Mouse (Mus musculus) erythroid progenitor cell, adult 5-6 weeks (primary cell): ENCODE results near the gene Vmn1r107. TPM values are rescaled to one million over a fixed set of nuclear protein-coding genes. Genes with fewer than 3 reads are reported as not detected.
"Not testable (repeated sequence)": the region's sequence is repeated elsewhere in the genome, so short reads cannot be mapped to it uniquely, and the experiment has no call there.

Experiments used
- ATAC-seq: replicated peaks from 2 replicates; pipeline ENCODE4 v1.8.0; 2016; ENCODE audit warnings: moderate number of reproducible peaks, mild to moderate bottlenecking, moderate TSS enrichment, inconsistent platforms; ENCODE audit not compliant: poor library complexity, low FRiP score, severe bottlenecking
- total RNA-seq, 2 experiments: library from RNA; stranded (forward) in 1 of 2; stranded (reverse) in 1 of 2; fragments of 150-400 nt in 1 of 2; fragments of 186-747, 209-891 nt in 1 of 2; gene quantifications; 2 replicates each; pipeline versions ENCODE4 v1.2.3 to v1.2.4; 2015 to 2017; ENCODE audit warnings: low replicate concordance in 2 of 2

Gene Vmn1r107
- total RNA-seq (2015; ENCODE audit: low replicate concordance) (not detected in 2 replicates), total RNA-seq (2017; ENCODE audit: low replicate concordance) (not detected in 2 replicates)

GRCm38 (mm10) chr7:20668618-20669017 lies at the start of gene Vmn1r107:
Vmn1r107 (plus strand) TSS chr7:20668918.
- ATAC-seq = not testable (repeated sequence)

- ATAC-seq = not testable (repeated sequence)
Observed at GRCm38 (mm10) chr7:20703116-20703515, 34.4 kb downstream of the Vmn1r107 start, which contains the start of gene Vmn1r111. Vmn1r111 (minus strand) TSS chr7:20703216.

Other genes with a start within 250 kb of the Vmn1r107 start
- not detected in 2 replicates for gene Vmn1r101, start 226.3 kb upstream of the Vmn1r107 start, total RNA-seq (2015; ENCODE audit: low replicate concordance)
- not detected in 2 replicates for gene Vmn1r101, start 226.3 kb upstream of the Vmn1r107 start, total RNA-seq (2017; ENCODE audit: low replicate concordance)
- gene Gm10670, start 194.0 kb upstream of the Vmn1r107 start, total RNA-seq (2015; ENCODE audit: low replicate concordance) = not detected in 2 replicates
- gene Gm10670, start 194.0 kb upstream of the Vmn1r107 start, total RNA-seq (2017; ENCODE audit: low replicate concordance) = not detected in 2 replicates
- not detected in 2 replicates for gene Vmn1r103, start 158.4 kb upstream of the Vmn1r107 start, total RNA-seq (2015; ENCODE audit: low replicate concordance)
- not detected in 2 replicates for gene Vmn1r103, start 158.4 kb upstream of the Vmn1r107 start, total RNA-seq (2017; ENCODE audit: low replicate concordance)
- gene Vmn1r104, start 135.1 kb upstream of the Vmn1r107 start, total RNA-seq (2015; ENCODE audit: low replicate concordance) = not detected in 2 replicates
- not detected in 2 replicates for gene Vmn1r104, start 135.1 kb upstream of the Vmn1r107 start, total RNA-seq (2017; ENCODE audit: low replicate concordance)
- not detected in 2 replicates for gene Gm5726, start 123.2 kb upstream of the Vmn1r107 start, total RNA-seq (2015; ENCODE audit: low replicate concordance)
- not detected in 2 replicates for gene Gm5726, start 123.2 kb upstream of the Vmn1r107 start, total RNA-seq (2017; ENCODE audit: low replicate concordance)
- gene Gm4141, start 92.7 kb upstream of the Vmn1r107 start, total RNA-seq (2015; ENCODE audit: low replicate concordance) = not detected in 2 replicates
- gene Gm4141, start 92.7 kb upstream of the Vmn1r107 start, total RNA-seq (2017; ENCODE audit: low replicate concordance) = not detected in 2 replicates
- gene Gm4513, start 69.9 kb upstream of the Vmn1r107 start, total RNA-seq (2015; ENCODE audit: low replicate concordance) = not detected in 2 replicates
- gene Gm4513, start 69.9 kb upstream of the Vmn1r107 start, total RNA-seq (2017; ENCODE audit: low replicate concordance) = not detected in 2 replicates
- not detected in 2 replicates for gene Vmn1r111, start 34.3 kb downstream of the Vmn1r107 start, total RNA-seq (2015; ENCODE audit: low replicate concordance)
- not detected in 2 replicates for gene Vmn1r111, start 34.3 kb downstream of the Vmn1r107 start, total RNA-seq (2017; ENCODE audit: low replicate concordance)
- not detected in 2 replicates for gene Gm10668, start 61.7 kb downstream of the Vmn1r107 start, total RNA-seq (2015; ENCODE audit: low replicate concordance)
- not detected in 2 replicates for gene Gm10668, start 61.7 kb downstream of the Vmn1r107 start, total RNA-seq (2017; ENCODE audit: low replicate concordance)
- not detected in 2 replicates for gene Vmn1r112, start 102.3 kb downstream of the Vmn1r107 start, total RNA-seq (2015; ENCODE audit: low replicate concordance)
- not detected in 2 replicates for gene Vmn1r112, start 102.3 kb downstream of the Vmn1r107 start, total RNA-seq (2017; ENCODE audit: low replicate concordance)
- not detected in 2 replicates for gene Vmn1r113, start 118.4 kb downstream of the Vmn1r107 start, total RNA-seq (2015; ENCODE audit: low replicate concordance)
- not detected in 2 replicates for gene Vmn1r113, start 118.4 kb downstream of the Vmn1r107 start, total RNA-seq (2017; ENCODE audit: low replicate concordance)
- not detected in 2 replicates for gene Vmn1r114, start 143.3 kb downstream of the Vmn1r107 start, total RNA-seq (2015; ENCODE audit: low replicate concordance)
- not detected in 2 replicates for gene Vmn1r114, start 143.3 kb downstream of the Vmn1r107 start, total RNA-seq (2017; ENCODE audit: low replicate concordance)
- gene Vmn1r115, start 176.1 kb downstream of the Vmn1r107 start, total RNA-seq (2015; ENCODE audit: low replicate concordance) = not detected in 2 replicates
- gene Vmn1r115, start 176.1 kb downstream of the Vmn1r107 start, total RNA-seq (2017; ENCODE audit: low replicate concordance) = not detected in 2 replicates
- not detected in 2 replicates for gene Vmn1r116, start 203.3 kb downstream of the Vmn1r107 start, total RNA-seq (2015; ENCODE audit: low replicate concordance)
- gene Vmn1r116, start 203.3 kb downstream of the Vmn1r107 start, total RNA-seq (2017; ENCODE audit: low replicate concordance) = not detected in 2 replicates
- gene Vmn1r117, start 215.2 kb downstream of the Vmn1r107 start, total RNA-seq (2015; ENCODE audit: low replicate concordance) = not detected in 2 replicates
- gene Vmn1r117, start 215.2 kb downstream of the Vmn1r107 start, total RNA-seq (2017; ENCODE audit: low replicate concordance) = not detected in 2 replicates
- gene Vmn1r118, start 243.4 kb downstream of the Vmn1r107 start, total RNA-seq (2015; ENCODE audit: low replicate concordance) = not detected in 2 replicates
- gene Vmn1r118, start 243.4 kb downstream of the Vmn1r107 start, total RNA-seq (2017; ENCODE audit: low replicate concordance) = not detected in 2 replicates